Mouse (Mus musculus) layer of hippocampus, adult 11-12 months (tissue): Measurements from ENCODE around the gene Cmtm4.
A peak's percentile ranks its signal among the peaks of the same experiment; 100 is the strongest.

Source experiments
- DNase-seq: peaks from one replicate; pipeline ENCODE4 v3.0.0; 2022; ENCODE audit warnings: low spot score

Cmtm4 gene

DNA sequence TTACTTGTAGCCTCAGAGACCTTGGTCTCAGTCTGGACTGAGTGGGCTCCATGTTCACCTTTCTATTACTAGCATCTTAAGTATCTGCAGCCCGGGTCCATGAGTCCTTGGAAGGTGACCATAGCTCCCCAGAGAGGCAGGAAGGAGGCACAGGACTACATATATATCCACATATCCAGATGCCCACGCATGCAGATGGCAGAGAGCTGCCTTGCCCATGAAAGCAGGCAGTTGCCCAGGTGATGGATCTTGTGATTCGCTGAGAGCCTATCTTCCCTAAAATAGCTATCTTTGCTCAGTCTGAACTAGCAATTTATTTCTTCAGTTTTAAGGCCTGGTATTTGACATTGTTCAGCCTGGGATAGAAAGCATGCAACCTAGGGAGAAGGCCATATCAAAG, 15.9 kb upstream of the Cmtm4 start:
- peak; percentile 69 for DNase-seq

DNA sequence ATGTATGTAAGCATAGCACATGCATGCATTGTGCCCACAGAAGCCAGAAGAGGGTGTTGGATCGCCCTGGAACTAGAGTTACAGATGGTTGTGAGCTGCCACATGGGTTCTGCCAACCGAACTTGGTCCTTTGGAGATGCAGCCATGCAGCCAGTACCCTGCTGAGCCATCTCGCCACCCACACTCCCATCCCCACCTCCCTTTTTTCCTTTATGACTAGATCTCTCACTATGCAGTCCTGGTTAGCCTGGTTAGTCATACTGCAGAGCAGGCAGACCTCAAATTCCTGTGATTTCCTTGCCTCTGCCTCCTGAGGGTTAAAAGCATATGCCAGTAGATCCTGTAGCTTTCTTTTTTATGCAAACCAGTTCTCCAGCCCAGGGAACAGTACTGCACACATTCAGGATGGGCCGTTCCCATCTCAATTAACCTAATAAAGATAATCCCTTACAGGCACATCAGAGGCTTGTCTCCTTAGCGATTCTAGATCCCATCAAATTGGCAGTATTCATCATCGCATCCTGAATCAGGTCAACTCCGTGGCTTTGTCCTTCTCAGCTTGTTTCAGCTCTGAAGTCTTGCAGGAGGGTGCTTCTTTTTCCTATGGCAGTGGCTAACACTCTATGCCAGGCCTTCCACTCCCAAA, 15.1 kb upstream of the Cmtm4 start:
- no peak for DNase-seq

DNA sequence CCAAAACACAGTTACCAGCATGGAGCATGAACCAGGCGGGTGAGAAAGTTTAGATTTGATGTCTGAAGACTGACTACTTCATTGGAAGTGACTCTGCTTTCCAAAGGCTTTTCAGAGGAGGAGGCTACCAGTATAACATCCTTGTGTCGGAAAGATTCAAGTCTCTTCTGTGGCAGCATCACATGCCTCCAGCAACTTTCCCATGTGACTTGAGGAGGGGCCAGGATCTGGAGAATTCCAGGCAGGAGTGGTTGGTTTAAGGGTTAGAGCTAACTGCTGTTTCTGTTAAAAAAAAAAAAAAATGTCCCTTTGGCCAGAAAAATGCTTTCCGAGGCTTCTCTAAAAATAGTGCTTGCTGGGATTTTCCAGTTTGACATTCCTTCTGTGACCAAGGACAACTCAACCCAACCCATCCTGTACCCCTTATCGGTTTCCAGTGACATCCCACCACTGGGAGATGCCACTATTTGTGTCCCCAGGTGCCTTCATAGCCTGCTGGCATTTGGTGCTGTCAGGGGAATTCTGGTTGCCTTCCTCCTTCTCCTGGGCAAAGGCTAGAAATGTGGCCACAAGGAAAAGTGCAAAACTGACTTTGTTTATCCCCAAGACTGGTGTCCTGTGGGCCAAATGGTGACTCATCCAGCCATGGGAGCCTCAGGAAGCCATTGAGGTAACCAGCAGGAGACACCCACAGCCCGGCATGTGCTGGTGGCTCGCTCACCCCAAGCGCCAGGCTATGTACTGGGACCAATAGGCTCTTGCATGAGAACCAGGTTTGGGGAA, 12.9 kb upstream of the Cmtm4 start:
- DNase-seq = no peak

DNA sequence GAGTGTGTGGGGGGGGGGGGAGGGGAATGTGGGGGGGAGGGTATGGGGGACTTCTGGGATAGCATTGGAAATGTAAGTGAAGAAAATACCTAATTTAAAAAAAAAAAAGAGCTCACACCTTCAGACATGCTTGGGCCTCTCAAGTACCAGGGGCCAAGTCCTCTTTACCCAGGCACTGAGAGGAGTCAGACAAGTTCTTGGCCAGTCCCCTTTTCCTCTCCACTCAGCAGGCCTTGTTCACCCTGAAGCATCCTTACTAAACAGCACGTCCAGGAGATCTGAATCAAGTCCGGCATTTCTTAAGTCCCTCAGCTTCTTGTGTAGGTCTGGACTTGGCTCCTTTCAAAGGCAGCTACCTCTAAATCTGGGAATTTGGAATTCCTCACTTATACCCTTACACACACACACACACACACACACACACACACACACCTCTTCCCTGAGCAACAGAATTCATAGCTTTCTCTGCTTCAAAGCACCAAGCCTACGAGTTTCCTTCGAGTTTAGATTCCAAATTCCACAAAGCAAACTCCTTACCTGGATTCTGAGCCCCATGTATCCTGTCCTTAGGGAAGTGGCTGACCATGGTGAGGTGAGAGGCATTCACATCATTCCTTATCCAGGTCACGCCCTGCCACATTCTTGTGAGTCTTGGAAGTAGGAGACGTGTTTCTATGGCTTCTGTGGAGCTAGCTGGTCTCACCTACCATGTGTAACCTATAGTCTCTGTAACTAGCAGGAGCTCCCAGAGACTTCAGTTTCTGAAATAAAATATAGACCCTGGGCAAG, 10.9 kb upstream of the Cmtm4 start:
- DNase-seq = no peak

DNA sequence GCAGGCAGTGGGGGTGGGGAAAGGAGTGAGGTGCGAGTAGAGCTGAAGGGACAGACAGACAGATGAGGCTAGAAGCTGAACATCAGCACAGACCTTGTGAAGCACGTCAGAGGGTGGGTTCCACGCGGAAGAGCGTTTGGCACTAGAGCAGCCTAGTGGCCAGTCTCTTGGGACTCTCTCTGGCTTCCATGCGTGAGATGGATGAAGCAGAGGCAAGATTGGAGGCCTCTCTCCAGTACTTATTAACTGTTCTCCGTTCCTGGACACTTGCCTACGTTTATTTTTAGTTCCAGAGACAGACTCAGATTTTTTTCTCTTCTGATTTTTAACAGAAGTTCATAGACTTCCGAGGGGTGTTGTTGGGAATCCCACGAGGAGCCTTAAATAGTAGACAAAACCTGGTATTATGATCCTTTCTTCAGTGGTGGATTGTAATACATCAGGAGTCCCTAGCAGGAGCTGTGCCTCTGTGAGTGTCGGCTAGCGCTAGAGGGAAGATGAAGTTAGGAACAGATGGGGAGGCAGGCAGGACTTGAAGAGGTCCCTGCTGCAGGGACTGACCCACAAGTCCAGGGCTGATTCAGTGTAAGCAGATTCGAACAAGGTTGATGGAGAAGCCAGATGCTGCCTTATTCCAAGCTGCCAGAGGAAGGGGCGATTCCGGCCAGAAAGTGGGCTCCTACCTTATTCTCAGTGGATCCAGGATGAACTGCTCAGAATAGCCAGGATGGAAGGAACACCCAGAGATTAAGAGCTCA, 10.0 kb upstream of the Cmtm4 start:
- no peak for DNase-seq

DNA sequence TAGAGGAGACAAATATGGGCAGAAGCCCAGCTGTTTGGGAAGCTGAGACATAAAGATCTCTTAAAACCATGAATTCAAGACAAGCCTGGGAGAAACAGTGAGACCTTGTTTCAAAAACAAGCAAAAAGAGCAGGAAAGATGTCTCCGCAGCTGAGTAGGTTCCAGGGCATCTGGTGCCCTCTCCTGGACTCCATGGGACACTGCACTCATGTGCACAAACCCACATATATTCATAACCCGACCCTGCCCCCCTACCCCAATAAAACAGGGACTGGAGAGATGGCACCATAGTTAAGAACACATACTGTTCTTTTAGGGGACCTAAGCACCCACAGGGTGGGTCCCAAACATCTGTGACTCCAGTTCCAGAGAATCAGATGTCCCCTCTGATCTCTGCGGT, 8.0 kb upstream of the Cmtm4 start:
- DNase-seq = no peak

DNA sequence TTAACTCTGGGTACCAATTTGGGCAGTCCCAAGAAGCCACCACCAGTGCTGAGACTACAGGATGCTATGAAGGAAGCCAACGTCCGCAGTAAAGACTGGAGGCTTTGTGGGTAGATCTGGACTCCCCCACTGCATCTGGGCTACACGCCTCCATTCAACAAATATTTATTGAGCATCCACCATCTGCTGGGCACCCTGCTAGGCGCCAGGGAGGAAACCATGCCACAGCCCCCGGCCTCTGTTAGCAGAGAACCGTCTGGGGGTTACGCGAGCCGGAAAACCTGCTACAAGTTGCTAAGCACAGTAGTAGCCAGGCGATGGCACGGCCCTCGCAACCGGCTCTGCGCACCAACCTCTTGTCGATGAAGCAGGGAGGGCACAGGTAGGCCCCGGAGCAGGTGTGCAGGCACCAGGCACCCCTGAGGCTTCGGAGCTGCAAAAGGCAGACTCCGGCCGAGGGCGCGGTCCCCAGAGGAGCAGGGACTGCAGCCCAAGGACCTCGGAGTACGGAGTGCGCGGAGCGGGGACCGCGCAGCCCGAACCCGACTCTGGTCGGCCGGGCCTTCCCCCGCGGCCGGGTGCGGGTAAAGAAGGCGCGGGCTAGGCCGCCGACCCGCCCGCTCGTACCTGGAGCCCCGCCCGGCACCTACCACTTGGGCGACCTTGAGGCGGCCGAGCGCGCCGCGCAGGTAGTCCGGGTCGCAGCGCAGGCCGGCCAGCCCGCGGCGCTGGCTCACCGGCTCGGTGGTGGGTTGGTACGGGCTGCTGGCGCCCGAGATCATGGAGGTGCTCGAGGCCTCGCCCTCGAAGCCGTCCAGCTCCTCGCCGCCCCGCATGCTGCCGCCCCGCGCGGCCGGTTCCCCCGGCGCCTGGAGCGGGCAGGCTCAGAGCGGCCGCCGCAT, 555 bp downstream of the Cmtm4 start:
- DNase-seq = peak; percentile 43

DNA sequence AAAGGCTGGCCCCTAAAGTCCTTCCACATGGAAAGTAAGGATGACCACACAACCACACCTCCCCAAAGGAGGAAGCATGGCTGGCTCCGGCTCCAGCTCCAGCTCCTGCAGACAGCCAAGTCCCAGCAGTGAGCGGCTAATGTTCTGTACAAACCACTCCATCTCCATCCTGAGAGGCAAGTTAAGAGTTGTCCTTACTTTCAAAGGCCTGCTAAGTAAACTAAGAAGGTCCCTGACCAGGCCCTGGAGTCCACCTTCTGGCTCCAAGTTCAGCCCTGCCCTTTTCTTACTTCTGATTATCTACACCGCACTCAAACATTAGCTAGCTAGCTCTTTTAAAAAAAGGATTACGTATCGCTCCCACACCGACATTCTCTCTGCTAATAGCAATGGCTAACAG, 1.8 kb downstream of the Cmtm4 start:
- DNase-seq = no peak

DNA sequence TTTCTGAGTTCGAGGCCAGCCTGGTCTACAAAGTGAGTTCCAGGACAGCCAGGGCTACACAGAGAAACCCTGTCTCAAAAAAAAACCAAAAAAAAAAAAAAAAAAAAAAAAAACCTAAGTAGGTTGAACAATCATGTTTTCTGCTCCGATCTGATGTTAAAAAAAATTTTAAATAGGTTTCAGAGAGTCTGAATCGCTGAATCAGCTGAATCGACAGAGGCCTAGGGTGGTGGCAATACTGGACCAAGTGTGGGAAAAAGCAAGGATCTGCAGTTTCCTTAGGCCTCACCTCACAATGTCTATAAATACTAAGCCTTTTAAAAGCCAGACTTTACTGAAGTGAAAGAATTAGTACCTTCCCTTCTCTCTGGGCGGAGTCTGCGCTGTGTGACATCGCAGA, 2.5 kb downstream of the Cmtm4 start:
- DNase-seq = no peak

DNA sequence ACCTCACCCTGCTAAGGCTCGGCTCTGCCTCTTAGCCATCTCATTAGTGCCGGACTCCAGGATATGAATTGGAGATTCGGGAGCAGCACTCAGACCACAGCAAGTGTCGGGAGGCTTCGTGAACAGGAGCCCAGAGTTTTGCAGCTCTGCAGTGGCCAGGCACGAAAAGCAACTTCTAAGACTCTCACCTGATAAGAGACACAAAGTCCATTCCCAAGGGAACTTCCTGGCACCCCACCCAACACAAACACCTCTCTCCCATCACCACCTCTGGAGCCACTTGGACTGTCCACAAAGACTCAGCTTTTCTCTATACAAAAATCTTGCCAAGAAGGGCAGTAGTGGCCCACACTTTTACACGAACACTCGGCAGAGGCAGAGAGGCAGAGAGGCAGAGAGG, 5.4 kb downstream of the Cmtm4 start:
- DNase-seq = no peak

DNA sequence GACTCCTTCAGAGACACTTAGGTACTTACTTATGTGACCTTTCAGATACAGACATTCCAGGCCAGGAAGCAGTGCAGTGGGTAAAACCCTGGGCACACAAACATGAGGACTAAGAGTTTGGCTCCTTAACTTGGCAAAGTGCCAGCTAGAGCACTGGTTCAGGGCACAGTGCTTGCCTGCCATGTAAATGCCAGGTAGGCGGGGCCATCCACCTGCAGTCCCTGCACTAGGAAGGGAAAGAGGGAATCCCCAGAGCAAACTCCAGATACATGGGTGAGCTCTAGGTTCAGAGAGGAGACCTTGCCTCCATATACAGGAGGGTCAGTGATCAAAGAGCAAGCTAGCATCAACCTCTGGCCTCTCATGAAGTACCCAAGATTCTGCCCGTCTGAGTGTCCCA, 7.6 kb downstream of the Cmtm4 start:
- DNase-seq = no peak

DNA sequence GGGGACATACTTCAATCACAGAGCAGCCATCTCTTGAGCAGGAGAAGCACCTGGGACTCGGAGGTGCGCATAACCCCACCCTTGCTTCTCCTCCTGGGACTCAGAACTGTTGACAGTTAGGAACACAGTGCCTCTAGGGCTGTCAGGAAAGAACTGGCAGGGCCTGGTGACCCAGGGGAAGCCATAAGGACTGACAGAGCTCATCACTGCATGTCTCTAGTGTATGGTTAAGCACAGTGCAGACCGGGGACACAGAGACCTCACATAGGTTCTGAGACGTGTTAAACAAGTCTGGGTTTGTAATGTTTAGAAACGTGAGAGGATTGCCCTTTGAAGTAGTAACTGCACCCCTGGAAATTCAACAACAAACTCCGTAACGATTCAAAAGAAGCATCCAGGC, 8.1 kb downstream of the Cmtm4 start:
- no peak for DNase-seq

DNA sequence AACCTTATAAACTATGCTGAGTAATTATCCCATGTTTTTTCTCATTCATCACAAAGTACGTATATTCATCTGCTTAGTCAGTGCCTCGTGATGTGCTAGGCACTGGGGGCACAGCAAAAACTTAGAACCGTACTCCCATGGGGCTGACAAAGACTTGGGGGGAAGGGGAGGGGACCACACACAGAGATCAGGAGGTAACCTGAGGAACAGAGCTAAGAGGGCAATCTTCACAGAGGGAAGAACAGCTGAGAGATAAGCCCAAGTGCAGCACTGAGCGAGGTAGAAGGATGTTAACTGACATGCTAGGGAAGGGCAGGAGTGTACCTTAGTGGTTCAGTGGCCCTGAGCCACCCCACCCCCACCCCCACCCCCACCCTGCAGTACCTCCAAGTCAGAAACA, 8.9 kb downstream of the Cmtm4 start:
- DNase-seq = no peak

DNA sequence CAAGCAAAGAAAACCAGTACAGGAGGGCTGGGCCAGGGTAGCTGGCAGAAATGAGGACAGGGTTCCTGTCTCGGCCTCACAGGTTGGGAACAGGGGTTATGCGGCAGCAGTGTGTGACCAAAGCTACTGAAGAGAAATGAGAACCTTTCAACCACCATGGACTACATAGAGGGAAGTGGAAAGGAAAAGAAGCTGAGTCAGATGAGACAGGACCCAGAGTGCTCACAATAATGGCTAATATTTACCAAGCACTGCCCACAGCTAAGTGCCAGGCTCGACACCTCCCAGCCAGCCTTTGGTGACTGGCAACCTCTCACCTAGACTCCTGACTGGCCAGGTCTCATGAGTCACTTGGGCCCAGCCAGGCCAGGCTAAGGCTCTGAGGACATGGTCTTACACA, 11.6 kb downstream of the Cmtm4 start:
- no peak for DNase-seq

DNA sequence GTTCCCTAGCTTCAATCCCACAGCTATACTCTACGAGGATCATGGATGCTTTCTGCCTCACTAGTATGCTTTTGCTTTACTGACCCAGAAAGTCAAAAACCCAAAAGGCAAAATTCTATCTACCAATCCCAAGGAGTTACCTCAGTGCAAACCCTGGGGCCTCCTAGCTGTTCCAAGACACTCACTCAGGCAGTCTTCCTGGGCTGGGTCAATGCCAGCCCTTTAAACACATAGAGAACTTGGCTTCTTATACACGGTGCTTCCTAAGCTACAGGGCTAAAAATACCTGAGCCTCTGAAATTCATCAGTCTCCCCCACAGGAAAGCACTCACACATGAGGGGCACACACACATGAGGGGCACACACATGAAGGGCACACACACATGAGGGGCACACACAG, 12.3 kb downstream of the Cmtm4 start:
- DNase-seq = no peak

DNA sequence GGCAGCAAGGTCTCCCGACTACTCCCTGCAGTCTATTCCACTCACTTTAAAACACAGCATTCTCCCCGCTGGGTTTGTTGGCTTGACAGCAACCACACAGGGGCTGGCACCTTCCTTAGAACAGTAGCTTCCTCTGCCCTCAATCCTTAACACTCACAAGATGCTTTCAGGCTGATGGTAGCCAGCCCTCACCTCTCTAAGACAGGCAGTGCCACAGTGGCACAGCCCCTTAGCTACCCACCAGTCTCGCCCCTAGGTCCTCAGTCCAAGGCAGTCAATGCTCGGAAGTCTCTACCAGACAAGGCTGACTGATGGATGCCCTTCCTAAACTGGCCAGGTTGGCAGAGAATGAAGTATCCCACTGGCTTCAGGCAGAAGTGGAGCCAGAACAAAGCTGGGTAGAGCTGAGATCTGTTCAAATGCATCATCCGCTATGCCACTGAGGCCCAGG, 14.6 kb downstream of the Cmtm4 start:
- DNase-seq = no peak

DNA sequence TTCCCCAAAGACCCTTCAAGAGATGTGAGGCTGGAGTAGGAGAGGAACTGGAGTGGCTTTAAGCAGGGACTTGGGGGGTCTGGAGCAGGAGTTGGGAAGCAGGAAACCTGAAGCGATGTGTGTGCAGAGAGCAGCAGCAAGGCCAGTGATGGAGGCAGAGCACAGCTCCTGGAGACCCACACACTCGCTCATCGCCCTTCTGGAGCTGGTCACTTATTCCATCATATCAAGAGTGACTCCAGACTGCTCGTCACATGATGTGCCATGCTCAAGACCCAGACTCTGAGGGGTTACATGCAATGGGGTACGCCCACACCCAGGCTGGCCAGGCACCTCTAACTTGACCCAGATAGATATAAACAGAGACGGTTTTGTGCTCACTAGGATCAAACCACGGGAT, 15.3 kb downstream of the Cmtm4 start:
- DNase-seq = no peak

DNA sequence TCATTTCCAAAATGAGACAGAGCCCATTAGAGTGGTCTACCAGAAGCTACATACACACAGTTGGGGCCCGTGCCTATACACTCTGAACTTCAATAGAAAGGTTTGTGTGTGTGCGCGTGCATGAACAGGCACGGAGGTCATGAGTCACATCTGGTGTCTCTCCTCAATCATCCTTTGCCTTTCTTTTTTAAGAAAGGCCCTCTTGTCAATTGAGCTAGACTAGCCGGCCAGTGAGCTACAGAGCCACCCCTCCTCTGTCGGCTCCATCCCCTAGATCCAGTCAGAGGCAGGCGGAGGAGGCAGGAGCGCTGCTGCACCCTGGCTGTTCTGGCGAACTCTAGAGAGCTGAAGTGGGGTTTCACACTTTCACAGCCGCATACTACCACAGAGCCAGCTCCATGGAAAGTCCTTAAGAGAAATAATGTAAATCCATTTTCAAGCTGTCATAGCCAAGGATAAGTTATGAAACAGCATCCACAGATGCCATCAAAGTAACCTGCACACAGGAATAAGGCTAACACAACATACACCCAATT, 16.2 kb downstream of the Cmtm4 start:
- no peak for DNase-seq

DNA sequence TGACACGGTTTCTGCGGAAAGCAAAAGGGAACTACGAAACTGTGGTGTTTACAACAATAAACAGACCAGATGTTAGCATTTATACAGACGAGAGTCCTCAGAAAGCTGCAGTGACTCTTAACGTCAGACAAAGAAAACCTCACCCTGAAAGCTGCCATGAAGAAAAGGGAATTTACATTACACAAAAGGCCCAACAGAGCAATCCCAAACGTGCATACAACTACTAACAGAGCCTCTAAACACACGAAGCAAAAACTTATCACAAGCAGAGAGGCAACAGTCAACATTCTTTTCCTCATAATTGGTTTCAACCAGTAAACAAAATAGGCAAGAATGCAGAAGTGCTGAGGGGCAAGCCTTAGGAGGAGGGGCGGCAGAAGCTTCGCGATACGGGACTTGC, 18.9 kb downstream of the Cmtm4 start:
- no peak for DNase-seq

DNA sequence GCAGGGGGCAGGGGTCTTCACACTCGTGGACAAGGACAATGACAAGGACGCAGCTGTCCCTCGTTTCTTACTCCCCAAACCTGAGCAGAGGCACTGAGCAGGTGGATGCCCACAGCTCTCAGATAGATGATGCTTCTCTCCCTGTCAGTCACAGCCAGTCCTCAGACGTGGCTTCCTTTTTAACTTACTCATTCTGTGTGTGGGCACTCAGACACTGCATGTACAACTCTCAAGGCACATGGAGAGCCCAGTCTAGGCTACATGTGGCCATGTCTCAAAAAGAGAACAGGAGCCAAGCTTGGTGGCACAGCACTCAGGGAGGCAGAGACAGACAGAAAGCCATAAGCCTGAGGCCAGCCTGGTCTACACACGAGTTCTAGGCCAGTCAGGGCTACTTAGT, 19.6 kb downstream of the Cmtm4 start:
- no peak for DNase-seq
